Mouse (Mus musculus): ENCODE measurements at regions not wholly inside any gene's neighbourhood (a gene's known extent, or its start where the extent isn't known, plus 50 kb on each side); places are given as distances from the start of the nearest gene placed in this dataset.

DNA sequence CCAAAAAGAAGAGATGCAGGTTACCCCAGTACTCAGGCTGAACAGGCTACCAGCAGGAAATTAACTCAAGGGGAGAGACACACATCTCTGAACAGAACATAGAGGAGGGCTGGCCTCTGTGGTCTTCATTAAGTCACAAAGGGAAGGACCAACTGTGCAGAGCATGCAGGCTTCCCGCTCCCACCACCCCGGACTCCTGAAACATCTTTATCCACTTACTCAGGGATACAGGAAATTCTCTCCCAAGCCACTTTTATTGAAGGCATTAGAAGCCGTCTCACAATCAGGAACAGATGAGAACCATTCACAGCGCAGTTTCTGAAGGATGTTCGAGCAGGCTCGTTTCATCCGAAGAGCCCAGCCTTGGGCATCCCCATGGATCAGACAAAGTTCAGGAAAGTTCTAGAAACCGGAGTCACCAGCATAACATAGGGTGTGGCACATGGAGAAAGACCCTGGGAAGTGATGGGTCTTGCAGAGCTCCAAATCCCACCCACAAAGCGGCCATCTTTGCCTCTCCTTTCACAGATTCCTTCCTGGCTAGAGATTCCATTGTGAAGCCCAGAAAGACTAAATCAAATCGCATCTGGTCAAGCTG lies 55.9 kb upstream of the Zbtb40 start:
- no peak for DNase-seq (ENCODE audit: low read depth, low spot score)

DNA sequence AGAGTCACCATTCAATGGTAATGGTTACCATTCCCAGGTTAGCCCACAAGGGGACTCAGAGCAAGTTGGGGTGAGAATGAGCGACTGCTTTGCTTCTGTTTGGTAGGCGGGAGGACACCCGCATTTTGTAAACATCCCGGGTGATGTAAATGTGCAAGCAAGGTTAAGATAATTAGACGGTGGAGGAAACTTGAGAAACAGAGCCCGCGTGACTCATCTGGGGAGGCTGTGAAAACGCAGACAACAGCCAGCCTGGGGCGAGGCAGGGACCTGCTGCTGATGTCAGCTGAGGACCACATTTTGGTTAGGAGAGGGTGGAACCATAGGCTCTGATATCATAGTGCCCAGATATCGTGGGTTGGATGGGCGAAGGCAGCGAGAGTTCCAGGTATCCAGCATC lies 52.6 kb upstream of the Zbtb40 start:
- peak; percentile 45 for DNase-seq (ENCODE audit: low read depth, low spot score)

DNA sequence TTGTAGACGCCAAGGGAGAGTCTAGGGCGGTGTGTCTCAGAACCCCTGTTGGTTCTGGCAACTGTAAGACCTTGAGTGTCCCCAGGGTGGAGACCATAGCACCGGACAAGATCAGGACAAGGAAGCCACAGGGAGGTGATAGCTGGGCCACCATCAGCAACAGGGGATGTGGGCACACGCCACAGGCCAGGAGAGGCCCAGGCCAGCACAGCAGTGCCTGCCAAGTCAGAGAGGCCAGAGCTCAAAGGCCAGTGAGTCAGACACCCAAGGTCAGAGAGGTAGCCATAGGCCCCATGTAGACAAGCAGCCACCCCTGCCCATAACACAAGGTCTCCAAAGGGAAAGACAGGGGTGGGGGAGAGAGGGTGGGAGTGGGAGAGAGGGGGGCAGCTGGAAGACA lies 52.2 kb upstream of the Zbtb40 start:
- DNase-seq (ENCODE audit: low read depth, low spot score): no peak
